ENCODE assay signal across 14 mouse cellular contexts in the genomic region with DNA sequence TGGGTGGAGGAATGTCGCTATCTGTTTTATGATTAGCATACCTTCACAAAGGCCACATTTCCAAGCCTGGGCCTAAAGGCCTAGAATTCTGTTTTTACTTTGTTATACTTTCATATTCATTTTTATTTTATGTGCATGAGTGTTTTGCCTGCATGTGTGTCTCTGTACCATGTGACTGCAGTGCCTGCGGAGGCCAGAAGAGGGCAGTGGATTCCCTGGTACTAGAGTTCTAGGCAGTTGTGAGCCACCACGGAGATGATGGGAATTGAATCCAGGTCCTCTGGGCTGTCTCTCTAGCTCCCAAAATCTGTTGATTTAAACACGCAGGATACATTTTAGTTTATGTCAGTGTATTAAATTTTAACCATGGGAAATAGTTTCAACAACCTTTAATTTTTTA. TPM values are rescaled to one million over a fixed set of nuclear protein-coding genes. Genes with fewer than 3 reads are reported as not detected.
DNase-seq lines count a peak whose midpoint lies in the region; ATAC-seq and TF ChIP-seq lines count a peak whose summit lies in the region.
"Had no signal": no experiment of that assay in that cellular context is flagged by ENCODE, and none has a peak within 500 bp of the region (broad histone marks: within the 10 kb centered on the region; RNA-seq: fewer than 3 reads in every experiment).

No protein-coding gene starts in this region.

- H3K4me3 ChIP-seq in liver, adult 2 months (ENCODE audit: insufficient read depth, low read depth, low read length), result no peak overlapping the region
- no peak overlapping the region for H3K4me3 ChIP-seq in liver, embryonic 11.5 days (ENCODE audit: low read depth, low read length)
- H3K4me3 ChIP-seq: heart, embryonic 12.5 days; megakaryocyte, embryonic 14.5 days; myocyte had no signal

- no peaks in the 10 kb centered on the region for H3K9me3 ChIP-seq in liver, embryonic 11.5 days (ENCODE audit: control insufficient read depth, low read length)

- no peak overlapping the region for H3K4me2 ChIP-seq in liver, embryonic 11.5 days
- H3K4me2 ChIP-seq: heart, embryonic 12.5 days had no signal

- H3K79me2 ChIP-seq in liver, adult 2 months (ENCODE audit: control insufficient read depth, insufficient read depth, low read length), result no peaks in the 10 kb centered on the region

- TF ChIP-seq CTCF in liver, adult 2 months (IDR thresholded peaks at IDR 0.05; ENCODE audit: low read depth, low read length), result peak; percentile 51

- H3K36me3 ChIP-seq in liver, adult 2 months (ENCODE audit: control insufficient read depth, insufficient read depth, low read length), result peaks cover 9% of the 10 kb centered on the region; the same call in 1 of the 2 replicates
- no peaks in the 10 kb centered on the region for H3K36me3 ChIP-seq in liver, embryonic 11.5 days (ENCODE audit: control insufficient read depth, insufficient read depth, low read length)

- WGBS in liver, adult 2 months, result 95% methylated on average over 4 of the region's 4 CpGs
- WGBS in liver, embryonic 11.5 days, result 90% methylated on average over 4 of the region's 4 CpGs

- no peak overlapping the region for H3K9ac ChIP-seq in liver, adult 2 months (ENCODE audit: low read depth, low read length)
- H3K9ac ChIP-seq in liver, embryonic 11.5 days (ENCODE audit: low read depth, low read length), result no peak overlapping the region
- H3K9ac ChIP-seq: heart, embryonic 12.5 days had no signal

- H3K27ac ChIP-seq in liver, adult 2 months (replicated peaks; ENCODE audit: insufficient read depth, low read depth, low read length), result no peak overlapping the region
- no peak overlapping the region for H3K27ac ChIP-seq in liver, embryonic 11.5 days (ENCODE audit: low read depth, low read length)

- peaks cover 1% of the 10 kb centered on the region; the same call in 1 of the 2 replicates for H3K4me1 ChIP-seq in liver, adult 2 months (ENCODE audit: control insufficient read depth, insufficient read depth, low read length)
- H3K4me1 ChIP-seq in liver, embryonic 11.5 days (replicated peaks; ENCODE audit: control insufficient read depth, insufficient read depth, low read length), result no peaks in the 10 kb centered on the region
- H3K4me1 ChIP-seq: heart, embryonic 12.5 days had no signal

- TF ChIP-seq POLR2A in liver, adult 2 months (IDR thresholded peaks at IDR 0.05; ENCODE audit: extremely low read depth, insufficient read depth, low read length), result no peak

- ATAC-seq in liver, embryonic 11.5 days (replicated peaks; ENCODE audit: low FRiP score), result no peak
- ATAC-seq: hindbrain, embryonic 16.5 days had no signal

- H3K27me3 ChIP-seq in liver, adult 2 months (ENCODE audit: control insufficient read depth, insufficient read depth, low read length), result no peaks in the 10 kb centered on the region
- H3K27me3 ChIP-seq in liver, embryonic 11.5 days (replicated peaks; ENCODE audit: control insufficient read depth, insufficient read depth, low read length), result no peaks in the 10 kb centered on the region
- H3K27me3 ChIP-seq: heart, embryonic 12.5 days; megakaryocyte, embryonic 14.5 days had no signal

- no peak for DNase-seq in liver, adult 2 months (ENCODE audit: extremely low read depth, low read depth, low spot score)
- no peak for DNase-seq in liver, embryonic 11.5 days (ENCODE audit: low spot score)
- DNase-seq in CD4-positive helper T cell, adult 2 months (ENCODE audit: low read depth, low spot score), result peak; percentile 14
- peak; percentile 53 for DNase-seq in R1 (ENCODE audit: low read depth, low spot score)
- peak; percentile 11 for DNase-seq in thymus, postnatal 0 days (ENCODE audit: low spot score)
- no peak for DNase-seq in retina, embryonic 14.5 days (ENCODE audit: low spot score)
- no peak for DNase-seq in kidney, postnatal 10 days

RNA-seq across cellular contexts. Expression of gene Yipf1, which starts 19.4 kb away (rescaled TPM):
- total RNA-seq in liver, adult 2 months (2014; rRNA removed), result 42.2 and 52.3 TPM in 2 replicates
- polyA plus RNA-seq in liver, adult 2 months (2012; rRNA removed), result 38.0 and 38.7 TPM in 2 replicates
- 39.0 and 45.5 TPM in 2 replicates for polyA plus RNA-seq in liver, embryonic 11.5 days (2014; fragmentation: Nextera tagmentation; extraction: Ambion mirVana)
- polyA plus RNA-seq in thymus, postnatal 0 days (2015; fragmentation: Nextera tagmentation; extraction: Ambion mirVana), result 84.3 and 87.2 TPM in 2 replicates

RNA-seq across cellular contexts. Expression of gene Dio1, which starts 26.5 kb away (rescaled TPM):
- total RNA-seq in liver, adult 2 months (2014; rRNA removed), result 89.3 and 378 TPM in 2 replicates
- 153 and 184 TPM in 2 replicates for polyA plus RNA-seq in liver, adult 2 months (2012; rRNA removed)
- 0.12 TPM in 1 of 2 replicates, not detected in the other for polyA plus RNA-seq in liver, embryonic 11.5 days (2014; fragmentation: Nextera tagmentation; extraction: Ambion mirVana)
- polyA plus RNA-seq in thymus, postnatal 0 days (2015; fragmentation: Nextera tagmentation; extraction: Ambion mirVana), result 6.8 and 7.2 TPM in 2 replicates
- total RNA-seq: common myeloid progenitor, adult 5-6 weeks had no signal
- polyA plus RNA-seq: heart, embryonic 12.5 days; hindbrain, embryonic 16.5 days; limb, embryonic 11.5 days; myocyte; urinary bladder, adult 2 months had no signal

RNA-seq across cellular contexts. Expression of gene Ndc1, which starts 34.1 kb away (rescaled TPM):
- 5.3 and 6.4 TPM in 2 replicates for total RNA-seq in liver, adult 2 months (2014; rRNA removed)
- polyA plus RNA-seq in liver, adult 2 months (2012; rRNA removed), result 7.0 and 8.4 TPM in 2 replicates
- polyA plus RNA-seq in liver, embryonic 11.5 days (2014; fragmentation: Nextera tagmentation; extraction: Ambion mirVana), result 47.4 and 53.2 TPM in 2 replicates
- 14.9 and 19.6 TPM in 2 replicates for polyA plus RNA-seq in thymus, postnatal 0 days (2015; fragmentation: Nextera tagmentation; extraction: Ambion mirVana)

Comparison
In these comparisons a context has a peak if more than half of its experiments do, and no peak if none do; other contexts are left out.
1. RNA of gene Dio1, which starts 26.5 kb away (polyA plus RNA-seq): 153 to 184 TPM in liver, adult 2 months; 6.8 to 7.2 TPM in thymus, postnatal 0 days and 0.12 TPM in liver, embryonic 11.5 days; every median in the first group is over 10 times any median in the second.
2. DNase-seq: peak in CD4-positive helper T cell, adult 2 months (single experiment), R1 (single experiment) and thymus, postnatal 0 days (single experiment); none in liver, adult 2 months (single experiment), liver, embryonic 11.5 days (single experiment), retina, embryonic 14.5 days (single experiment) and kidney, postnatal 10 days (single experiment).